Mouse (Mus musculus) lung, embryonic 15.5 days (tissue): ENCODE data around the gene Dnajb5. TPM values are rescaled to one million over a fixed set of nuclear protein-coding genes. Genes with fewer than 3 reads are reported as not detected.

Source experiments
- ATAC-seq: fragments of 200-750 bp; cut with Nextera tagmentation; 2 replicates; pipeline ENCODE4 v1.8.0; 2017; ENCODE audit warnings: moderate number of reproducible peaks, borderline replicate concordance; ENCODE audit not compliant: low FRiP score, low TSS enrichment; ENCODE audit errors: extremely low read depth
- H3K27ac ChIP-seq: fragments of 300-500 bp; sonication (generic); 2 replicates; pipeline ENCODE4 v1.5.1; 2015; ENCODE audit warnings: moderate library complexity, mild to moderate bottlenecking, inconsistent platforms
- H3K27me3 ChIP-seq: fragments of 300-500 bp; sonication (generic); 2 replicates; pipeline ENCODE4 v1.6.1; 2015; ENCODE audit warnings: inconsistent platforms
- H3K36me3 ChIP-seq: fragments of 300-500 bp; sonication (generic); 2 replicates; pipeline ENCODE4 v1.6.1; 2015; ENCODE audit warnings: inconsistent platforms
- H3K4me1 ChIP-seq: fragments of 300-500 bp; sonication (generic); 2 replicates; pipeline ENCODE4 v1.6.1; 2015; ENCODE audit warnings: inconsistent platforms
- H3K4me2 ChIP-seq: fragments of 300-500 bp; sonication (generic); 2 replicates; pipeline ENCODE4 v1.6.1; 2015; ENCODE audit warnings: inconsistent platforms, mild to moderate bottlenecking, moderate library complexity
- H3K4me3 ChIP-seq: fragments of 300-500 bp; sonication (generic); 2 replicates; pipeline ENCODE4 v1.5.1; 2015; ENCODE audit warnings: mild to moderate bottlenecking, inconsistent platforms
- H3K9ac ChIP-seq: fragments of 300-500 bp; sonication (generic); 2 replicates; pipeline ENCODE4 v1.6.1; 2015; ENCODE audit warnings: inconsistent platforms
- H3K9me3 ChIP-seq: fragments of 300-500 bp; sonication (generic); 2 replicates; pipeline ENCODE4 v1.6.1; 2016; ENCODE audit warnings: inconsistent platforms
- WGBS: fragments of 180-500 bp; shearing (Covaris S2); methylation state at CpG from one replicate; pipeline ENCODE4 v1.1.7; 2015; 5-methylcytosine and 5-hydroxymethylcytosine counted together
- polyA plus RNA-seq: library from polyadenylated mRNA; unstranded; fragments of >200 nt; fragmentation: Nextera tagmentation; extraction: Ambion mirVana; gene quantifications from 2 replicates; pipeline ENCODE4 v1.2.1, GENCODE M21; 2015

Dnajb5 gene
- polyA plus RNA-seq, 1 experiment from 2014 or later: 8.9 TPM

DNA sequence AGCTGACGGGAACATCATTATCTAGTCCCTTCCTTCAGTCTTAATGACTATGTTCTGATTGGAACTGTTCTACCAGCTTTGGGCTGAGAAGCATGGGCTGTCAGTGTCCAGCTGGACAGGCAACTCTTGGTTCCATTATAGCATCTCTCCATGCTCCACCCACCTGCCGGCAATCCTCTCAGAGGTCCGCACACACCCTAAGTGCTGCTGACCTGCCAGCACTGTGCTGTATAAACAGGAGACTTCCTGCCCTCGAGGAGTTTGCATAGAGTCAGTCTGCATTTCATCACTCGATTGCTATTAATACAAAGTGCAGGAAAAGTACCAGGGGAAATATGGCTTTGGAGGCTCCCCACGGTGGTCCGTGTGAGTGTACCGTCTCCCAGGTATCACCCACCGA is 28.9 kb upstream of the Dnajb5 start:
- Histone ChIP-seq H3K4me2 (no peak overlapping the region), H3K27ac (no peak overlapping the region), H3K27me3 (peaks cover 42% of the 10 kb centered on the region), H3K4me1 (peaks cover 4% of the 10 kb centered on the region; the same call in 1 of the 2 replicates), H3K9me3 (no peaks in the 10 kb centered on the region), H3K4me3 (no peak overlapping the region), H3K9ac (no peak overlapping the region), H3K36me3 (no peaks in the 10 kb centered on the region)
- no peak for ATAC-seq
- 39% methylated on average over 9 of the region's 9 CpGs for WGBS

DNA sequence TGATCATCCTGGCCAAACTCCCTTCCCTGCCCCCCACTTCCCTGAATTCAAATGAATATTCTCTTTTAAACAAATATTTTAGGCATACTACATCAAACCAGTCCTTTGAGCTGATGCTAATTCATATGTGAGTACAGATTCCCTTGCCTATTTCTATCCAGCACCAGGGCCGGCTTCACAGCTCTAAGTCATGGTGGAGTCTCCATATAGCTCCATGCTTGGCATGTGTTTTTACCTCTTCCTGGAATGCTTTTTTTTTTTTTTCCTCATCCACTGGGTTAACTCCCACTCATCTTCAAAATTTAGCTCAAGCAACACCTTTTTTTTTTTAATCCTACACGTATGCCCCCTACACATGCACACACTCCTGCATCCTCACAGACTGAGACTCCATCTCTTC is 28.1 kb upstream of the Dnajb5 start:
- Histone ChIP-seq H3K36me3 (no peaks in the 10 kb centered on the region), H3K4me3 (no peak overlapping the region), H3K4me1 (peaks cover 2% of the 10 kb centered on the region; the same call in 1 of the 2 replicates), H3K4me2 (no peak overlapping the region), H3K27ac (no peak overlapping the region), H3K9me3 (no peaks in the 10 kb centered on the region), H3K9ac (no peak overlapping the region), H3K27me3 (peaks cover 34% of the 10 kb centered on the region)
- WGBS: 69% methylated on average over 2 of the region's 2 CpGs
- ATAC-seq: no peak

GRCm38 (mm10) chr4:42922056-42922455 is 27.6 kb upstream of the Dnajb5 start:
- Histone ChIP-seq H3K4me1 (no peaks in the 10 kb centered on the region; the same call in 1 of the 2 replicates), H3K27ac (no peak overlapping the region), H3K27me3 (peaks cover 29% of the 10 kb centered on the region), H3K4me3 (no peak overlapping the region), H3K9ac (no peak overlapping the region), H3K36me3 (no peaks in the 10 kb centered on the region), H3K4me2 (no peak overlapping the region), H3K9me3 (no peaks in the 10 kb centered on the region)
- WGBS: 64% methylated on average over 6 of the region's 6 CpGs
- no peak for ATAC-seq

DNA sequence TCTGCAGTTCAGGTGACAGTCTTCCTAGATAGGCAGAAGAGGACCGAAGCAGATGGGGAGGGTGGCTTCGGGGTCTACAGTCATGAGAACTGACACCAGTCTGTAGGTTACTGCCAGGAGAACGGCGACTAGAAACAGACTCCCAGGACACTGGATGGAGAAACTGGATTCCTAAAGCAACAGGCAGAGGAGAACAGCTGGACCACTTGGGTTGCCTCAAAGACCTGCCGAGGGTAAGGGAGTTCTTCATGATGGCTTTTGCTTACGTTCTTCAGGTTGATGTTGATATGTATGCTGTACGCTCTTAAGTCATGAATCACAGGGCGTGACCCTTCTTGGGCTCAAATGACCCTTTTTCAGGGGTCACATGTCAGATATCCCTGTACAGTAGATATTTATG is 27.2 kb upstream of the Dnajb5 start:
- no peak overlapping the region for H3K4me2 ChIP-seq
- no peaks in the 10 kb centered on the region; the same call in 1 of the 2 replicates for H3K4me1 ChIP-seq
- H3K27ac ChIP-seq: no peak overlapping the region
- H3K9me3 ChIP-seq: no peaks in the 10 kb centered on the region
- no peak overlapping the region for H3K4me3 ChIP-seq
- WGBS: 84% methylated on average over 8 of the region's 8 CpGs
- no peak overlapping the region for H3K9ac ChIP-seq
- peaks cover 25% of the 10 kb centered on the region for H3K27me3 ChIP-seq
- no peaks in the 10 kb centered on the region for H3K36me3 ChIP-seq
- ATAC-seq: no peak

- Histone ChIP-seq H3K36me3 (no peaks in the 10 kb centered on the region), H3K4me1 (no peaks in the 10 kb centered on the region; the same call in 1 of the 2 replicates), H3K9ac (no peak overlapping the region), H3K27me3 (peaks cover 8% of the 10 kb centered on the region; the same call in 1 of the 2 replicates), H3K4me2 (no peak overlapping the region), H3K9me3 (no peaks in the 10 kb centered on the region), H3K27ac (no peak overlapping the region), H3K4me3 (no peak overlapping the region)
- 69% methylated on average over 13 of the region's 13 CpGs for WGBS
- ATAC-seq: no peak
Measured at GRCm38 (mm10) chr4:42924095-42924710, 25.4 kb upstream of the Dnajb5 start.

- no peak for ATAC-seq
Measured at GRCm38 (mm10) chr4:42928209-42928608, 21.4 kb upstream of the Dnajb5 start.

DNA sequence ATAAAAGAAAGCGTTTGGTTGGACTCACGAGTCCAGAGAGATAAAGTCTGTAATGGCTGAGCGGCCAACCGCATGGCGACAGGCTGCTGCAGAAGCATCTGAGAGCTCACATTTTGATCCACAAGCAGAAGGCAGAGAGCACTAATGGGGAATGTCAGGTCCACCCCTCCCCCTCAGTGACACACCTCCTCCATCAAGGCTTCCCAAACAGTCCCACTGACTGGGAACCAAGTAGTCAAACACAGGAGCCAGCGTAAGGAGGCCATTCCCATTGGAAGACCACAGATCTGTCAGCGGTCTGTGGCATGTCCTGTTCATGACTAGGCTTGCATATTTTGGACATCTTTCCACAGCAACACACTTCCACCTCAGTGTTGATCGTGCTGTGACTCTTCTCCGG is 20.7 kb upstream of the Dnajb5 start:
- Histone ChIP-seq H3K27me3 (peaks cover 7% of the 10 kb centered on the region; the same call in 1 of the 2 replicates), H3K9me3 (no peaks in the 10 kb centered on the region)

More at GRCm38 (mm10) chr4:42928209-42928608, 21.4 kb upstream of the Dnajb5 start:
- H3K36me3 ChIP-seq: no peaks in the 10 kb centered on the region
- H3K27me3 ChIP-seq: peaks cover 5% of the 10 kb centered on the region; the same call in 1 of the 2 replicates
- WGBS: 80% methylated on average over 5 of the region's 5 CpGs
- no peak overlapping the region for H3K27ac ChIP-seq
- no peak overlapping the region for H3K9ac ChIP-seq
- H3K4me1 ChIP-seq: no peaks in the 10 kb centered on the region
- no peak overlapping the region for H3K4me3 ChIP-seq
- H3K4me2 ChIP-seq: no peak overlapping the region
- no peaks in the 10 kb centered on the region for H3K9me3 ChIP-seq

DNA sequence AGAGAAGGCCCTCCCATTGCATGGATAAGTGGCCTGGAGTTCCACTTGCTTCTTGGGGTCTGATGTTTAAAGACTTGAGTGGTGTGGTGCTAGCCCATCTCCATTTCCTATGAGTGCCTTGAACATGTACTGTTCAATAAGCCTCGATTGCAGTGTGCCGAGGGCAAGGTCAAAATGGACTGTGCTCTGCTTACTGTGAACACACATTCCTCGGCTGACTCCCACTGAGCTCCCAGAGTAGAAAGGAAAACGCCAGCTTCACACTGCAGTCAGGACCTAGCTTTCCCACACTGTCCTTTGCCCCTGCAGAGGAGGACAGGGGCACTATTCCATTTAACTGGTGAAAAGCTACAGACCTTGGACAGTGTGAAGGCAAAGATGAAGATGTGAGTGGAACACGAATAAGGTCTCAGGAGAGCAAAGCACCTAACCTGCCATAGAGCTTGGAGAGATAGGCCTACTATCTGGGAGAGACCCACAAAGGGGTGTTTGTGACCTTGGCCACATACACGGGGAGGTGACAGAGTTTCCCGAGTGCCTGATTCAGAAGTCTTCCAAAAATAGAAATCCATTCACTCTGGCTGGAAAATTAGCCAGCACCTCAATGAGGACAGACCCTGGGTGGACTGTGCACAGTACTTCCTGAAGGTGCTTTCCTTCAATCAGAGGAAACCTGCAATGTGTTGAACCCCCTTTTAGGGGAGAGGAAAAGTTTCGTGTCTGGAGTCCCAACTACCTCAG is 17.2 kb upstream of the Dnajb5 start:
- Histone ChIP-seq H3K9me3 (no peaks in the 10 kb centered on the region), H3K4me3 (no peak overlapping the region), H3K4me1 (0 out of 2 replicates have a peak, but pooled peaks cover 4% of the 10 kb centered on the region), H3K4me2 (no peak overlapping the region), H3K9ac (no peak overlapping the region), H3K27me3 (peaks cover 19% of the 10 kb centered on the region; the same call in 1 of the 2 replicates), H3K27ac (no peak overlapping the region), H3K36me3 (no peaks in the 10 kb centered on the region)
- ATAC-seq: no peak
- 57% methylated on average over 8 of the region's 8 CpGs for WGBS

More for the DNA sequence above, 20.7 kb upstream of the Dnajb5 start:
- no peak overlapping the region for H3K4me3 ChIP-seq
- WGBS: 84% methylated on average over 9 of the region's 9 CpGs
- no peak for ATAC-seq
- H3K36me3 ChIP-seq: no peaks in the 10 kb centered on the region
- no peak overlapping the region for H3K27ac ChIP-seq
- H3K4me1 ChIP-seq: 0 out of 2 replicates have a peak, but pooled peaks cover 4% of the 10 kb centered on the region
- no peak overlapping the region for H3K9ac ChIP-seq
- H3K4me2 ChIP-seq: no peak overlapping the region

- H3K9ac ChIP-seq: no peak overlapping the region
- 4% methylated on average over 22 of the region's 22 CpGs for WGBS
Measured at GRCm38 (mm10) chr4:42933630-42934029, 16.0 kb upstream of the Dnajb5 start.

DNA sequence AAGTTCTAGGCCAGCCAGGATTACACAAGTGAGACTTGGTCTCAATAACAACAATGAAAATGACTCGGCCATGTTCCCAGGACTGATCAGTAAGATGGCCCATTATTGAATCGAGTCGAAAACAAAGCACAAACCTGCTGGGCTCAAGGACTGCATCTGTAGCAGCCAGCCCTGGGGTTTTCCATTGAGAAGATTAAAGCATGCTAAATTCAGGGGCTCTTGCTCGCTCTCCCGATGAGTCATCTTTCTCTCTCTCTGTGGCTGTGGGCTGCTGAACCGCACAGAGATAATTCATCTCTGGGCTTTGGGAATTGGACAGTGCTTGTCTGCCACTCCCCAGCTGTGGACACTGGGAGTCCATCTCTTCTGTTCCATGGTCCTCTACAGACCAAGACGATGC is 8.2 kb upstream of the Dnajb5 start:
- Histone ChIP-seq H3K27me3 (peaks cover 16% of the 10 kb centered on the region; the same call in 1 of the 2 replicates), H3K4me1 (no peaks in the 10 kb centered on the region), H3K36me3 (no peaks in the 10 kb centered on the region), H3K27ac (no peak overlapping the region), H3K9ac (no peak overlapping the region), H3K9me3 (no peaks in the 10 kb centered on the region), H3K4me3 (no peak overlapping the region), H3K4me2 (no peak overlapping the region)
- 77% methylated on average over 7 of the region's 7 CpGs for WGBS
- no peak for ATAC-seq

More at GRCm38 (mm10) chr4:42933630-42934029, 16.0 kb upstream of the Dnajb5 start:
- Histone ChIP-seq H3K4me1 (0 out of 2 replicates have a peak, but pooled peaks cover 4% of the 10 kb centered on the region), H3K4me2 (peak overlapping the region; percentile 44), H3K4me3 (peak overlapping the region; percentile 13; the same call in 1 of the 2 replicates), H3K27ac (no peak overlapping the region), H3K36me3 (no peaks in the 10 kb centered on the region), H3K27me3 (peaks cover 20% of the 10 kb centered on the region; the same call in 1 of the 2 replicates), H3K9me3 (no peaks in the 10 kb centered on the region)
- peak; percentile 27; the same call in 1 of the 2 replicates for ATAC-seq

GRCm38 (mm10) chr4:42943341-42943740 is 6.3 kb upstream of the Dnajb5 start:
- Histone ChIP-seq H3K36me3 (no peaks in the 10 kb centered on the region), H3K9me3 (no peaks in the 10 kb centered on the region), H3K27me3 (peaks cover 30% of the 10 kb centered on the region), H3K4me2 (no peak overlapping the region), H3K9ac (no peak overlapping the region), H3K4me3 (no peak overlapping the region), H3K27ac (no peak overlapping the region), H3K4me1 (no peaks in the 10 kb centered on the region)
- ATAC-seq: no peak
- 55% methylated on average over 5 of the region's 5 CpGs for WGBS

GRCm38 (mm10) chr4:42944185-42944584 is 5.4 kb upstream of the Dnajb5 start:
- no peak overlapping the region for H3K27ac ChIP-seq
- no peaks in the 10 kb centered on the region for H3K36me3 ChIP-seq
- H3K27me3 ChIP-seq: peaks cover 25% of the 10 kb centered on the region
- peaks cover 3% of the 10 kb centered on the region; the same call in 1 of the 2 replicates for H3K4me1 ChIP-seq
- H3K9me3 ChIP-seq: no peaks in the 10 kb centered on the region
- H3K9ac ChIP-seq: no peak overlapping the region
- no peak overlapping the region for H3K4me3 ChIP-seq
- 77% methylated on average over 9 of the region's 9 CpGs for WGBS
- H3K4me2 ChIP-seq: no peak overlapping the region
- ATAC-seq: no peak
